Mouse (Mus musculus) CH12.LX (cell line): ENCODE measurements around the gene Ube2j2. TPM values are rescaled to one million over a fixed set of nuclear protein-coding genes. Genes with fewer than 3 reads are reported as not detected.

ENCODE experiments used
- DNase-seq: peaks from one replicate; pipeline ENCODE4 v3.0.0-alpha.2; 2013; ENCODE audit errors: extremely low read depth
- H3K27ac ChIP-seq: 2 replicates; pipeline ENCODE4 v1.5.1; 2012; ENCODE audit warnings: low read depth, mild to moderate bottlenecking, control low read depth, moderate library complexity; ENCODE audit not compliant: insufficient read depth
- H3K27me3 ChIP-seq: replicated peaks from 2 replicates; pipeline ENCODE3; 2012; ENCODE audit warnings: inconsistent platforms
- H3K36me3 ChIP-seq, 2 experiments: replicated peaks in 1 of 2; 2 replicates each; pipeline versions ENCODE3 to v1.6.1; 2012; ENCODE audit warnings: inconsistent platforms in 1 of 2, low read length in 1 of 2, mild to moderate bottlenecking in 1 of 2, mixed read lengths in 1 of 2, moderate library complexity in 1 of 2; ENCODE audit not compliant: control insufficient read depth in 1 of 2, insufficient read depth in 1 of 2
- H3K4me1 ChIP-seq, 2 experiments: 2 replicates each; pipeline ENCODE4 v1.6.1; 2012; ENCODE audit warnings: inconsistent platforms in 1 of 2, moderate library complexity in 1 of 2; ENCODE audit not compliant: insufficient read depth in 2 of 2, control insufficient read depth in 1 of 2
- H3K4me2 ChIP-seq: 2 replicates; pipeline ENCODE4 v1.6.1; 2012; ENCODE audit warnings: low read depth, mild to moderate bottlenecking, control low read depth; ENCODE audit not compliant: poor library complexity, insufficient read depth, severe bottlenecking
- H3K4me3 ChIP-seq, 3 experiments: fragments of 150-350 bp in 1 of 3; sonication (generic) in 1 of 3; replicated peaks in 1 of 3; 2 replicates each; pipeline versions ENCODE3 to v1.5.1; 2011 to 2012; ENCODE audit warnings: low read depth in 2 of 3, low read length in 2 of 3, mild to moderate bottlenecking in 2 of 3, moderate library complexity in 2 of 3, control low read depth in 1 of 3, improper control_type of control experiment in 1 of 3, inconsistent platforms in 1 of 3, mixed read lengths in 1 of 3; ENCODE audit not compliant: poor library complexity in 1 of 3
- H3K79me2 ChIP-seq: replicated peaks from 2 replicates; pipeline ENCODE4 v1.6.1; 2012; ENCODE audit warnings: mild to moderate bottlenecking, moderate library complexity; ENCODE audit not compliant: control insufficient read depth, poor library complexity, insufficient read depth, severe bottlenecking; ENCODE audit errors: extremely low read depth
- H3K9ac ChIP-seq: 2 replicates; pipeline ENCODE4 v1.6.1; 2012; ENCODE audit warnings: low read depth, mild to moderate bottlenecking, control low read depth, moderate library complexity; ENCODE audit not compliant: insufficient read depth
- H3K9me3 ChIP-seq: replicated peaks from 2 replicates; pipeline ENCODE3; 2012; ENCODE audit warnings: low read length, inconsistent platforms, mixed read lengths
- BHLHE40 ChIP-seq: IDR thresholded peaks from 2 replicates; pipeline ENCODE4 v1.6.1; 2011; ENCODE audit warnings: mild to moderate bottlenecking, low read depth, low read length, improper control_type of control experiment
- CHD1 ChIP-seq: IDR thresholded peaks from 2 replicates; pipeline ENCODE4 v1.6.1; 2012; ENCODE audit warnings: low read depth, low read length, improper control_type of control experiment, inconsistent platforms
- CTCF ChIP-seq, 2 experiments: IDR thresholded peaks in 1 of 2; conservative IDR thresholded peaks in 1 of 2; 2 replicates each; pipeline ENCODE4 v1.5.1; 2011 to 2012; ENCODE audit warnings: low read depth in 2 of 2, low read length in 2 of 2, improper control_type of control experiment in 1 of 2, inconsistent platforms in 1 of 2, mild to moderate bottlenecking in 1 of 2, moderate library complexity in 1 of 2
- E2F4 ChIP-seq: IDR thresholded peaks from 2 replicates; pipeline ENCODE4 v1.6.1; 2011; ENCODE audit warnings: low read depth, low read length, improper control_type of control experiment; ENCODE audit not compliant: insufficient replicate concordance
- ELF1 ChIP-seq: IDR thresholded peaks from 2 replicates; pipeline ENCODE4 v1.6.1; 2014; ENCODE audit warnings: low read depth, mild to moderate bottlenecking, inconsistent platforms, low read length, improper control_type of control experiment
- GABPA ChIP-seq: IDR thresholded peaks from 2 replicates; pipeline ENCODE4 v1.6.1; 2012; ENCODE audit warnings: low read depth, low read length, improper control_type of control experiment, inconsistent platforms; ENCODE audit not compliant: insufficient replicate concordance
- IRF4 ChIP-seq: IDR thresholded peaks from 2 replicates; pipeline ENCODE4 v1.6.1; 2014; ENCODE audit warnings: low read depth, mild to moderate bottlenecking, inconsistent platforms, low read length, improper control_type of control experiment
- MAFK ChIP-seq: IDR thresholded peaks from 2 replicates; pipeline ENCODE4 v1.6.1; 2011; ENCODE audit warnings: low read length, improper control_type of control experiment; ENCODE audit not compliant: insufficient replicate concordance
- MAZ ChIP-seq: IDR thresholded peaks from 2 replicates; pipeline ENCODE4 v1.6.1; 2012; ENCODE audit warnings: low read depth, mild to moderate bottlenecking, inconsistent platforms, low read length, improper control_type of control experiment, moderate library complexity
- MXI1 ChIP-seq: IDR thresholded peaks from 2 replicates; pipeline ENCODE4 v1.6.1; 2011; ENCODE audit warnings: mild to moderate bottlenecking, low read depth, low read length, improper control_type of control experiment
- NELFE ChIP-seq: IDR thresholded peaks from 2 replicates; pipeline ENCODE4 v1.6.1; 2011; ENCODE audit warnings: low read depth, low read length, improper control_type of control experiment
- NRF1 ChIP-seq: IDR thresholded peaks from 2 replicates; pipeline ENCODE4 v1.6.1; 2014; ENCODE audit warnings: low read depth, mild to moderate bottlenecking, inconsistent platforms, low read length, improper control_type of control experiment, moderate library complexity
- POLR2AphosphoS2 ChIP-seq: IDR thresholded peaks from 2 replicates; pipeline ENCODE4 v1.6.1; 2011; ENCODE audit warnings: low read depth, low read length, improper control_type of control experiment
- RAD21 ChIP-seq: IDR thresholded peaks from 2 replicates; pipeline ENCODE4 v1.6.1; 2011; ENCODE audit warnings: low read depth, mild to moderate bottlenecking, low read length, improper control_type of control experiment, moderate library complexity
- RCOR1 ChIP-seq: conservative IDR thresholded peaks from 2 replicates; pipeline ENCODE4 v1.6.1; 2012; ENCODE audit warnings: low read depth, mild to moderate bottlenecking, inconsistent platforms, low read length, improper control_type of control experiment
- SMC3 ChIP-seq: IDR thresholded peaks from 2 replicates; pipeline ENCODE4 v1.6.1; 2011; ENCODE audit warnings: low read depth, low read length, improper control_type of control experiment
- TBP ChIP-seq: conservative IDR thresholded peaks from 2 replicates; pipeline ENCODE4 v1.6.1; 2011; ENCODE audit warnings: low read depth, low read length, improper control_type of control experiment
- UBTF ChIP-seq: IDR thresholded peaks from 2 replicates; pipeline ENCODE4 v1.6.1; 2012; ENCODE audit warnings: low read depth, mild to moderate bottlenecking, inconsistent platforms, low read length, improper control_type of control experiment, moderate library complexity
- ZC3H11A ChIP-seq: IDR thresholded peaks from 2 replicates; pipeline ENCODE4 v1.6.1; 2012; ENCODE audit warnings: low read depth, mild to moderate bottlenecking, inconsistent platforms, low read length, improper control_type of control experiment
- ZKSCAN1 ChIP-seq: IDR thresholded peaks from 2 replicates; pipeline ENCODE4 v1.6.1; 2012; ENCODE audit warnings: low read depth, inconsistent platforms, low read length, improper control_type of control experiment, borderline replicate concordance
- ZMIZ1 ChIP-seq: IDR thresholded peaks from 2 replicates; pipeline ENCODE4 v1.6.1; 2012; ENCODE audit warnings: low read depth, mild to moderate bottlenecking, inconsistent platforms, low read length, improper control_type of control experiment
- ZNF384 ChIP-seq: IDR thresholded peaks from 2 replicates; pipeline ENCODE4 v1.6.1; 2012; ENCODE audit warnings: low read depth, low read length, improper control_type of control experiment, inconsistent platforms
- dilution Hi-C: fragments of 300-500 bp; cut with MboI; formaldehyde crosslinking; loops from 2 replicates; pipeline ENCODE4 v1.14.3; 2020; ENCODE audit warnings: low sequenced_read_pairs; ENCODE audit not compliant: extremely low pct_unique_long_range_greater_than_20kb, extremely low pct_ligation_motif_present
- in situ Hi-C: fragments of 300-500 bp; cut with MboI; formaldehyde crosslinking; loops from 3 replicates; pipeline ENCODE4 v1.14.3; 2019; ENCODE audit warnings: low sequenced_read_pairs, low pct_ligation_motif_present, low pct_unique_long_range_greater_than_20kb, mixed read lengths
- polyA plus RNA-seq: library from polyadenylated mRNA; unstranded; fragments of >175 nt; gene quantifications from 2 replicates; pipeline ENCODE4 v1.2.1, GENCODE M21; 2012; ENCODE audit warnings: low read depth; ENCODE audit not compliant: insufficient read length
- total RNA-seq, 2 experiments: library from RNA; depleted of rRNA; stranded (reverse); fragments of 300-350 nt in 1 of 2; fragments of >200 nt in 1 of 2; gene quantifications; 2 replicates each; pipeline ENCODE4 v1.2.3; 2012 to 2014

Gene Ube2j2
- total and polyA plus RNA-seq, 3 experiments: 73.5 to 144 (median 137) TPM

DNA sequence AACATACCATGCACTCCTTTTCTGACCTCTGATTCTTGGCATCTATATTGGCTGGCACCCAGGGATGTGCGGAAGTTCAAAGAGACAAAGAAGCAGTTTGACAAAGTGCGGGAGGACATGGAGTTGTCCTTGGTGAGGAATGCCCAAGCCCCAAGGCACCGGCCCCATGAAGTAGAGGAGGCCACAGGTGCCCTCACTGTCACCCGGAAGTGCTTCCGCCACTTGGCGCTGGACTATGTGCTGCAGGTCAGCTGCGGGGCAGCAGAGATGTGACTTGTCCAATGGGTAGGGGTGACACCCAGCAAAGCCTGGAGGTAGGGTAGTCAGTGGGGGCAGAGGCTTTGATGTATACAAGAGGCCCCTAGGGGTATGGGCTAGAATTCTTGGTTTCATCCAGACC lies 44.3 kb upstream of the Ube2j2 start:
- H3K27ac ChIP-seq: no peak overlapping the region
- TF ChIP-seq UBTF (no peak), POLR2AphosphoS2 (no peak), RAD21 (no peak), BHLHE40 (no peak), IRF4 (no peak), CTCF (conservative IDR thresholded peaks at IDR 0.05 in 1 of 2, IDR thresholded peaks at IDR 0.05 in 1 of 2; ENCODE audit: low read depth in 2 of 2, low read length in 2 of 2) (no peak), ZNF384 (no peak), SMC3 (no peak), NRF1 (no peak), MAZ (no peak), E2F4 (no peak), ELF1 (no peak), ZMIZ1 (no peak), NELFE (no peak), CHD1 (no peak)
- no peak for DNase-seq
- H3K4me2 ChIP-seq: no peak overlapping the region
- in situ Hi-C loops (no loop called here), dilution Hi-C loops (no loop called here)
- peaks cover 53 to 82% of the 10 kb centered on the region in 2 experiments for H3K36me3 ChIP-seq
- no peaks in the 10 kb centered on the region for H3K27me3 ChIP-seq
- no peak overlapping the region for H3K9ac ChIP-seq
- H3K79me2 ChIP-seq: peaks cover 2% of the 10 kb centered on the region; the same call in 1 of the 2 replicates
- H3K9me3 ChIP-seq: peaks cover 3% of the 10 kb centered on the region
- peaks cover 12 to 21% of the 10 kb centered on the region in 2 experiments for H3K4me1 ChIP-seq
- H3K4me3 ChIP-seq: no peak overlapping the region

DNA sequence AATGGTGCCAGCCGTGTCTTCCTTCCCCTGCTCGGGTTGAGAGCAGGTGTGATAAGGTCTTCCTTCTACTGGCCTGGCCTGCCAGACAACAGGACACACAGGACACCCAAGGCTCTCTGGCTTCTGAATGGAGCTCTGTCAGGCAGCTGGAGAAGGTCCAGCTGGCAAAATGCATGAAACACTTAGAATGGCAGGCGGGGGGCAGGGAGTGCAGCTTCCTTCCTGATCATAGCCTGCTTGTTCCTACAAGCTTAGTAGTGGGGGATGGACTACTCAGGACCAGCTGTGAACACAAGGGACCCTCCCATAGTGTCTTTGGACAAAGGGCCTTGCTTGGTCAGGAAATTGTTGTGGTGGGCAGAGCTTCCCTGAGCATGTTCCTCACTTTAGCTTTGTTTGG lies 42.4 kb upstream of the Ube2j2 start:
- Histone ChIP-seq H3K9me3 (peaks cover 3% of the 10 kb centered on the region), H3K4me3 (no peak overlapping the region), H3K27ac (no peak overlapping the region), H3K27me3 (no peaks in the 10 kb centered on the region), H3K4me2 (no peak overlapping the region), H3K4me1 (peaks cover 0 to 3% of the 10 kb centered on the region in 2 experiments; a peak in 2 of 4 replicates), H3K36me3 (peaks cover 61 to 92% of the 10 kb centered on the region in 2 experiments), H3K79me2 (no peaks in the 10 kb centered on the region), H3K9ac (no peak overlapping the region)
- TF ChIP-seq ZKSCAN1 (no peak), ZNF384 (no peak), GABPA (no peak), E2F4 (no peak), MAFK (no peak), MXI1 (no peak), UBTF (no peak), ZC3H11A (no peak), RCOR1 (no peak), MAZ (no peak), BHLHE40 (no peak), TBP (no peak)
- no peak for DNase-seq
- in situ Hi-C loops: no loop called here
- dilution Hi-C loops: no loop called here
